Mouse (Mus musculus): ENCODE results near the gene Tbp. TPM values are rescaled to one million over a fixed set of nuclear protein-coding genes. Genes with fewer than 3 reads are reported as not detected.

Tbp gene
- polyA plus RNA-seq, 1 experiment from 2014 or later = 12.3 TPM

- H3K4me2 ChIP-seq (ENCODE audit: low read depth, low read length) = no peak overlapping the region
- TF ChIP-seq EP300 (IDR thresholded peaks at IDR 0.05; ENCODE audit: low read depth) = no peak
- peak; percentile 35 for TF ChIP-seq CTCF (IDR thresholded peaks at IDR 0.05; ENCODE audit: low read depth)
- no peak overlapping the region for H3K27ac ChIP-seq (ENCODE audit: low read depth)
- no peaks in the 10 kb centered on the region for H3K9me3 ChIP-seq (ENCODE audit: low read length)
- H3K27me3 ChIP-seq (ENCODE audit: insufficient read depth, low read length) = no peaks in the 10 kb centered on the region
- ATAC-seq (no peak), DNase-seq (no peak)
- H3K4me1 ChIP-seq (ENCODE audit: insufficient read depth) = no peaks in the 10 kb centered on the region
- WGBS (ENCODE audit: insufficient replicate concordance) = 78% methylated on average over 4 of the region's 4 CpGs
- H3K36me3 ChIP-seq (replicated peaks; ENCODE audit: insufficient read depth, low read length) = peaks cover 68% of the 10 kb centered on the region
- no peak overlapping the region for H3K9ac ChIP-seq (replicated peaks)
- H3K4me3 ChIP-seq (ENCODE audit: low read depth, low read length) = no peak overlapping the region
Measured at GRCm38 (mm10) chr17:15472671-15473070, 27.0 kb upstream of the Tbp start.

- Histone ChIP-seq H3K9me3 (ENCODE audit: low read length) (no peaks in the 10 kb centered on the region), H3K27me3 (ENCODE audit: insufficient read depth, low read length) (no peaks in the 10 kb centered on the region), H3K9ac (replicated peaks) (no peak overlapping the region), H3K4me2 (ENCODE audit: low read depth, low read length) (no peak overlapping the region), H3K36me3 (replicated peaks; ENCODE audit: insufficient read depth, low read length) (peaks cover 49% of the 10 kb centered on the region), H3K4me3 (ENCODE audit: low read depth, low read length) (no peak overlapping the region), H3K4me1 (ENCODE audit: insufficient read depth) (no peaks in the 10 kb centered on the region), H3K27ac (ENCODE audit: low read depth) (no peak overlapping the region)
- TF ChIP-seq EP300 (IDR thresholded peaks at IDR 0.05; ENCODE audit: low read depth) (no peak), CTCF (IDR thresholded peaks at IDR 0.05; ENCODE audit: low read depth) (no peak)
- WGBS (ENCODE audit: insufficient replicate concordance) = 81% methylated on average over 7 of the region's 7 CpGs
- no peak for DNase-seq
- ATAC-seq = no peak
Measured at GRCm38 (mm10) chr17:15490542-15490941, 9.1 kb upstream of the Tbp start.

DNA sequence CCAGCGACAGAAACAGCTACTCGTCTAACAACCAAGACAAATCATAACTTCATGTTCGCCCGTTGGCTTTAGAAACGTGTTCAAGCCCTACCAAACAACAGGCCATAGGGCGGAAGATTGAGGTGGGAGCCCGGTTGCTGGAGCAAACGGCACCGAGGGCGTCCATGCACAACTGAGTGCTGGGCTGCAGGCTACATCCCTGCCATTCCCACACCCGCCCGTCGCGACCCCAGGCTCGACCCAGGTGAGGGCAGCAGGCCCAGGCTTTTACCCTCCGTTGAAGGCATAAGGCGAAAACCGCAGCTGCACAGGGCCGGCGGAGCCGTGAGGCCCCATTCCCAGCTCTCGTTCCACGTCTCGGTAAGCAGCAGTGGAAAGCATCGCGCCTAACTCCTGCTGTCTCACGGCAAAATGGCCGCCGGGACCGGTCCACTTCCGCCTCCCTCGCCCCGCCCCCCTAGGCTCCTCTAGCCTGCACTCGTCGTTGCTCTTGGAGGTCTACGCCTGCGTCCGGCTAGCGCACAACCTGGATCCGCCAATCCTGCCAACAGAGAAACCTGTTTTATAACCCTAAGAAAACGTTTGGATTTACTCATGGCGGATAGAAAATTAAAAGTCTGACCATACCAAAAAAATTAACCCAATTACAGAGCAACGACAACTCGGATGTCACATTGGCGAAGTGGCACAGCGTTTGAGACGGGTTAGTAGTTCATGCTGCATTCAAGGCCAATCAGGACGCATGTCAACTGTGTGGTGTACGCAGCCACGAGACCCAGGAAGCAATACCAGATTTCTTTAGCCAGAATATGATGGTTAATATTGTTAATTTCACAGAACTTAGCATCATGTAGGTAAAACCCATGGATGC, 1.6 kb upstream of the Tbp start:
- H3K9me3 ChIP-seq (ENCODE audit: low read length) = no peaks in the 10 kb centered on the region
- H3K27me3 ChIP-seq (ENCODE audit: insufficient read depth, low read length) = no peaks in the 10 kb centered on the region
- peak overlapping the region; percentile 84 for H3K9ac ChIP-seq (replicated peaks)
- peak; percentile 91 for ATAC-seq
- peak overlapping the region; percentile 85 for H3K4me3 ChIP-seq (ENCODE audit: low read depth, low read length)
- H3K4me2 ChIP-seq (ENCODE audit: low read depth, low read length) = peak overlapping the region; percentile 94
- DNase-seq = peak; percentile 95
- peak overlapping the region; percentile 93 for H3K27ac ChIP-seq (ENCODE audit: low read depth)
- TF ChIP-seq CTCF (IDR thresholded peaks at IDR 0.05; ENCODE audit: low read depth) = 0 out of 2 replicates have a peak, but pooled peaks have one; percentile 11
- TF ChIP-seq EP300 (IDR thresholded peaks at IDR 0.05; ENCODE audit: low read depth) = no peak
- H3K36me3 ChIP-seq (replicated peaks; ENCODE audit: insufficient read depth, low read length) = peaks cover 27% of the 10 kb centered on the region
- WGBS (ENCODE audit: insufficient replicate concordance) = under 1% methylated on average over 50 of the region's 50 CpGs
- peaks cover 29% of the 10 kb centered on the region for H3K4me1 ChIP-seq (ENCODE audit: insufficient read depth)

DNA sequence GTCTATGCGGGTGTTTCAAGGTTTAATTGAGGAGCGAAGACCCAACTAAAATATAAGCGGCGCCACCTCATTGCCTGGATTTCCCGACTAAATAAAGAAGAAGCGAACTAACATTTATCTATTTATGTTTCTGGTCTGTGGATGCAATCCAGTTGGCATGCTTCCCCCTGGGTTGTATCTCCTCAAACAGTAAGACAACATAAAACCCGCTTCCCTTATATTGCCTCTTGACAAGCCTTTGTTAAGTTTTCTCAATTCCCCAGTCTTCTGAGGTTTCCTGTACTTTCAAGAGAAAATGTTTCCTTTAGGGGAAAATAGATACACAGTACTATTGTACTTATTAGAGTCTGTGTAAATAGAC, 955 bp upstream of the Tbp start:
- DNase-seq (no peak), ATAC-seq (no peak)
- Histone ChIP-seq H3K4me2 (ENCODE audit: low read depth, low read length) (peak overlapping the region; percentile 94), H3K36me3 (replicated peaks; ENCODE audit: insufficient read depth, low read length) (peaks cover 24% of the 10 kb centered on the region), H3K27me3 (ENCODE audit: insufficient read depth, low read length) (no peaks in the 10 kb centered on the region), H3K4me3 (ENCODE audit: low read depth, low read length) (peak overlapping the region; percentile 85), H3K4me1 (ENCODE audit: insufficient read depth) (peaks cover 29% of the 10 kb centered on the region), H3K9ac (replicated peaks) (peak overlapping the region; percentile 84), H3K27ac (ENCODE audit: low read depth) (peak overlapping the region; percentile 93), H3K9me3 (ENCODE audit: low read length) (no peaks in the 10 kb centered on the region)
- TF ChIP-seq CTCF (IDR thresholded peaks at IDR 0.05; ENCODE audit: low read depth) = no peak
- no peak for TF ChIP-seq EP300 (IDR thresholded peaks at IDR 0.05; ENCODE audit: low read depth)
- 48% methylated on average over 7 of the region's 7 CpGs for WGBS (ENCODE audit: insufficient replicate concordance)

- ATAC-seq = no peak
- H3K36me3 ChIP-seq (replicated peaks; ENCODE audit: insufficient read depth, low read length) = peaks cover 78% of the 10 kb centered on the region
- WGBS (ENCODE audit: insufficient replicate concordance) = 82% methylated on average over 2 of the region's 2 CpGs
Measured at GRCm38 (mm10) chr17:15510694-15511093, 11.0 kb downstream of the Tbp start.

DNA sequence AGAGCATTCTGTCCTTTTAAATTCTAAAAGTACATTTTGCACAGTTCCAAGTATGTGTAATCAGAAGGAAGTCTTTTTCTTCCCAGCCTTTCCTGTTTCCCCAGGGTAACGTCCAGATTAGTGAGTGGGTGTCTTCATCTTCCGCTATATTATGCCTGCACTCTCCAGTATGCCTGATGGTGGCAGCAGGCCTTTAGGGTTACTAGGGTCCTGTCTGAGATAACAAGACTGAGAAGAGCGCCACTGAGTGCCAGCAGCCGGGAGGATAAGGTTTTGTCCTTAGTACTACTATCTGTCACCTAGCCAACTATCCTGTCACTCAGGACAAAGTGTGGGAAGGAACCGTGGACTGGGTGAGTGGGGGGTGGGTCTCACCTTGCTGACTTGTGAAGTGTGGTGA, 18.1 kb downstream of the Tbp start:
- H3K9me3 ChIP-seq (ENCODE audit: low read length) = no peaks in the 10 kb centered on the region
- no peaks in the 10 kb centered on the region for H3K27me3 ChIP-seq (ENCODE audit: insufficient read depth, low read length)
- TF ChIP-seq CTCF (IDR thresholded peaks at IDR 0.05; ENCODE audit: low read depth) = peak; percentile 39
- TF ChIP-seq EP300 (IDR thresholded peaks at IDR 0.05; ENCODE audit: low read depth) = no peak; the same call in 1 of the 2 replicates
- 56% methylated on average over 5 of the region's 5 CpGs for WGBS (ENCODE audit: insufficient replicate concordance)
- H3K4me1 ChIP-seq (ENCODE audit: insufficient read depth) = no peaks in the 10 kb centered on the region
- ATAC-seq (peak; percentile 45; the same call in 1 of the 2 replicates), DNase-seq (no peak)
- no peak overlapping the region for H3K4me3 ChIP-seq (ENCODE audit: low read depth, low read length)
- H3K4me2 ChIP-seq (ENCODE audit: low read depth, low read length) = no peak overlapping the region
- no peak overlapping the region for H3K27ac ChIP-seq (ENCODE audit: low read depth)
- no peak overlapping the region for H3K9ac ChIP-seq (replicated peaks)
- peaks cover 79% of the 10 kb centered on the region for H3K36me3 ChIP-seq (replicated peaks; ENCODE audit: insufficient read depth, low read length)

More at GRCm38 (mm10) chr17:15510694-15511093, 11.0 kb downstream of the Tbp start:
- Histone ChIP-seq H3K27ac (ENCODE audit: low read depth) (no peak overlapping the region), H3K9me3 (ENCODE audit: low read length) (no peaks in the 10 kb centered on the region), H3K4me2 (ENCODE audit: low read depth, low read length) (no peak overlapping the region), H3K9ac (replicated peaks) (no peak overlapping the region), H3K4me3 (ENCODE audit: low read depth, low read length) (no peak overlapping the region), H3K4me1 (ENCODE audit: insufficient read depth) (no peaks in the 10 kb centered on the region), H3K27me3 (ENCODE audit: insufficient read depth, low read length) (no peaks in the 10 kb centered on the region)
- DNase-seq = no peak
- no peak for TF ChIP-seq EP300 (IDR thresholded peaks at IDR 0.05; ENCODE audit: low read depth)
- no peak for TF ChIP-seq CTCF (IDR thresholded peaks at IDR 0.05; ENCODE audit: low read depth)

Data from liver, postnatal 0 days (tissue).